Mouse (Mus musculus): ENCODE measurements around the gene Cby1. TPM values are rescaled to one million over a fixed set of nuclear protein-coding genes. Genes with fewer than 3 reads are reported as not detected.
A peak's percentile ranks its signal among the peaks of the same experiment; 100 is the strongest.

Cby1 gene
- polyA plus RNA-seq, 1 experiment from 2014 or later = 48.0 TPM

GRCm38 (mm10) chr15:79692334-79692733 is 33.3 kb downstream of the Cby1 start:
- H3K4me2 ChIP-seq (ENCODE audit: low read depth, low read length) = 0 out of 2 replicates have a peak overlapping the region, but pooled peaks have one; percentile 97

DNA sequence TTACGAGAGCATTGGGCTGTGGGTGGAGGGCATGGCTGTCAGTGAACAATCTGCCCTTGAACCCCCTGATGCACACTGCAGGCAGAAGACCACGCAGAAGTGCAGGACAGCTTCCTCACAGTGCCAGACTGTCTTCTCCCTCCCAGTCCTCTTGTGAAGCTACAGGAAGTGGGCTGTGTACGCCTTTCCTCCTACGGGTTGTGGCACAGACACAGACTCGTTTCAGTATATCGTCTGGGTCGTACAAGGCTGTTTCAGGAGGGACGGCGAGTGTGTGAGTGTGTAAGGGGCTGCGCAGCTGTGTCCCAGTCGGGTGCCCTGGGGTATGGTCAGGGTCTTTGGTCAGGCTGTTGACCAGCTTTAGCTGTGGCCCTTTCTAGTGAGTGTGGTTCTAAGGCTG is 34.7 kb downstream of the Cby1 start:
- no peak for ATAC-seq (ENCODE audit: insufficient read depth, low FRiP score)
- Histone ChIP-seq H3K4me1 (ENCODE audit: control insufficient read depth, insufficient read depth, low read length) (peaks cover 21% of the 10 kb centered on the region), H3K36me3 (ENCODE audit: control insufficient read depth, insufficient read depth, low read length) (no peaks in the 10 kb centered on the region), H3K4me2 (ENCODE audit: low read depth, low read length) (no peak overlapping the region), H3K9me3 (replicated peaks; ENCODE audit: control insufficient read depth, low read length) (no peaks in the 10 kb centered on the region), H3K27me3 (ENCODE audit: control insufficient read depth, insufficient read depth, low read length) (no peaks in the 10 kb centered on the region), H3K4me3 (replicated peaks; ENCODE audit: low read length) (0 out of 2 replicates have a peak overlapping the region, but pooled peaks have one; percentile 5), H3K9ac (ENCODE audit: low read length) (no peak overlapping the region), H3K27ac (ENCODE audit: low read length) (no peak overlapping the region)
- 71% methylated on average over 11 of the region's 11 CpGs for WGBS

More at GRCm38 (mm10) chr15:79692334-79692733, 33.3 kb downstream of the Cby1 start:
- Histone ChIP-seq H3K9me3 (replicated peaks; ENCODE audit: control insufficient read depth, low read length) (no peaks in the 10 kb centered on the region), H3K4me3 (replicated peaks; ENCODE audit: low read length) (no peak overlapping the region), H3K4me1 (ENCODE audit: control insufficient read depth, insufficient read depth, low read length) (peaks cover 15% of the 10 kb centered on the region), H3K36me3 (ENCODE audit: control insufficient read depth, insufficient read depth, low read length) (no peaks in the 10 kb centered on the region), H3K27ac (ENCODE audit: low read length) (no peak overlapping the region), H3K27me3 (ENCODE audit: control insufficient read depth, insufficient read depth, low read length) (no peaks in the 10 kb centered on the region), H3K9ac (ENCODE audit: low read length) (no peak overlapping the region)
- 73% methylated on average over 5 of the region's 5 CpGs for WGBS
- ATAC-seq (ENCODE audit: insufficient read depth, low FRiP score) = no peak

DNA sequence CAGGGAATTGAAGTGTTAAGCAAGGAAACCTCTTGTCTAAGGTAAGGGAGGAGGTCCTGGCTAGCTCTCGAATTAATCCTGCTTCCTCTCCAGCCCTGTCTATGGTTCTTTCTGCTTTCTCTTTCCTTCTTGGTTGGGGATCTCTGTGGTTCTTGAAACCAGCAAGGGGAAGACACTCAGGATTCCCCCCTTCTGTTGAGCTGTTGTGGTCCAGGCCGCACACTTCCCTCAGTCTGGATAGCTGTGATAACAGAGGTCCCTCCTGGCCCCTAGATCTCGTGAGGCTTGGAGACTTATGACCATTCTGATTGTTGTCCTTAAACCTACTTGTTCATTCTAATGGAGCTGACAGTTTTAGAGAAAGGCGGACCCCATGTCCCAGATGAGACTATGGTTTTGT is 35.5 kb downstream of the Cby1 start:
- Histone ChIP-seq H3K4me2 (ENCODE audit: low read depth, low read length) (no peak overlapping the region), H3K4me1 (ENCODE audit: control insufficient read depth, insufficient read depth, low read length) (peaks cover 21% of the 10 kb centered on the region), H3K9me3 (replicated peaks; ENCODE audit: control insufficient read depth, low read length) (no peaks in the 10 kb centered on the region), H3K9ac (ENCODE audit: low read length) (no peak overlapping the region), H3K36me3 (ENCODE audit: control insufficient read depth, insufficient read depth, low read length) (no peaks in the 10 kb centered on the region), H3K27me3 (ENCODE audit: control insufficient read depth, insufficient read depth, low read length) (no peaks in the 10 kb centered on the region), H3K27ac (ENCODE audit: low read length) (no peak overlapping the region), H3K4me3 (replicated peaks; ENCODE audit: low read length) (no peak overlapping the region)
- ATAC-seq (ENCODE audit: insufficient read depth, low FRiP score) = no peak
- 86% methylated on average over 4 of the region's 4 CpGs for WGBS

DNA sequence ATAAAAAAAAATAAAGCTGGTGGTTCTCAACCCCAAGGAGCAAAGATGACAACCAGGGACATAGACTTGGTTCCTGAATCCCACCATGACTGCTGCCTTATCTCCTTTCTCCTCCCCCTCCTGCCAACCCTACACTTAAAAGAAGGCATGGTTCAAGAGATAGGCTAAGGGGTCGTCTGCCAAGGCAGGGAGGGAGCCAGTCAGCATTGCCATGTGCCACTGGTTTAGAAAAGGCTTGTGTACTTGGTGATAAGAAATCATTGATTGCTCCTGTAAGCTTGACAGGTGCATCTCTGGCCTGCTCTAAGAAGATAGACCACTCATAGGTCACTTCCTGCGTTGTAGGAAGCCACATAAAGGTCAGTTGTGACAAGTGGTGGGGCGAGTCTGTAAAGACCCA is 36.5 kb downstream of the Cby1 start:
- WGBS = 33% methylated on average over 3 of the region's 3 CpGs
- no peak overlapping the region for H3K4me3 ChIP-seq (replicated peaks; ENCODE audit: low read length)

DNA sequence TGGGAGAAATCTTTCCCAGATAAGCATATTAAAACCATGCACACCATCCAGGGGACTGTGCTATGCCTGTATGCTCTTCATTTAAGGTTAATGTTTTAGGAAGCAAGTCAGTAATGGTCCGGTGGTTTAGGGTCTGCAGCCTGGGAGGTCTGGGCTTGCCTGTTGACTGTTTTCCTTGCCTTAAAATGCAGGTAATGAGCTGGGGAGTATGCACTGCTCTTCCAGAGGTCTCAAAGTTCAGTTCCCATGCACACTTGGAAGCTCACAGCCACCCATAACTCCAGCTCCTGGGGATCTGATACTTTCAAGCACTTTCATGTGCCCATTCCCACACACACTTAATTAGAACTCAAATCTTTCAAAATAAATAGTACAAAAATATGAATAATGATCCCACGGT is 37.5 kb downstream of the Cby1 start:
- Histone ChIP-seq H3K9me3 (replicated peaks; ENCODE audit: control insufficient read depth, low read length) (no peaks in the 10 kb centered on the region), H3K27ac (ENCODE audit: low read length) (no peak overlapping the region), H3K4me3 (replicated peaks; ENCODE audit: low read length) (no peak overlapping the region), H3K36me3 (ENCODE audit: control insufficient read depth, insufficient read depth, low read length) (no peaks in the 10 kb centered on the region), H3K4me1 (ENCODE audit: control insufficient read depth, insufficient read depth, low read length) (peaks cover 20% of the 10 kb centered on the region), H3K4me2 (ENCODE audit: low read depth, low read length) (no peak overlapping the region), H3K9ac (ENCODE audit: low read length) (no peak overlapping the region), H3K27me3 (ENCODE audit: control insufficient read depth, insufficient read depth, low read length) (no peaks in the 10 kb centered on the region)
- 94% methylated on average over 2 of the region's 2 CpGs for WGBS
- ATAC-seq (ENCODE audit: insufficient read depth, low FRiP score) = no peak

More for the DNA sequence above, 36.5 kb downstream of the Cby1 start:
- Histone ChIP-seq H3K27ac (ENCODE audit: low read length) (no peak overlapping the region), H3K9ac (ENCODE audit: low read length) (no peak overlapping the region), H3K9me3 (replicated peaks; ENCODE audit: control insufficient read depth, low read length) (no peaks in the 10 kb centered on the region), H3K36me3 (ENCODE audit: control insufficient read depth, insufficient read depth, low read length) (no peaks in the 10 kb centered on the region), H3K4me1 (ENCODE audit: control insufficient read depth, insufficient read depth, low read length) (peaks cover 21% of the 10 kb centered on the region), H3K27me3 (ENCODE audit: control insufficient read depth, insufficient read depth, low read length) (no peaks in the 10 kb centered on the region), H3K4me2 (ENCODE audit: low read depth, low read length) (no peak overlapping the region)
- ATAC-seq (ENCODE audit: insufficient read depth, low FRiP score) = no peak

GRCm38 (mm10) chr15:79697011-79697410 is 38.0 kb downstream of the Cby1 start:
- no peak overlapping the region for H3K27ac ChIP-seq (ENCODE audit: low read length)
- no peak for ATAC-seq (ENCODE audit: insufficient read depth, low FRiP score)
- no peaks in the 10 kb centered on the region for H3K36me3 ChIP-seq (ENCODE audit: control insufficient read depth, insufficient read depth, low read length)
- H3K9me3 ChIP-seq (replicated peaks; ENCODE audit: control insufficient read depth, low read length) = no peaks in the 10 kb centered on the region
- peaks cover 15% of the 10 kb centered on the region for H3K4me1 ChIP-seq (ENCODE audit: control insufficient read depth, insufficient read depth, low read length)
- H3K27me3 ChIP-seq (ENCODE audit: control insufficient read depth, insufficient read depth, low read length) = no peaks in the 10 kb centered on the region
- H3K4me2 ChIP-seq (ENCODE audit: low read depth, low read length) = no peak overlapping the region
- H3K4me3 ChIP-seq (replicated peaks; ENCODE audit: low read length) = no peak overlapping the region
- no peak overlapping the region for H3K9ac ChIP-seq (ENCODE audit: low read length)
- WGBS = 88% methylated on average over 6 of the region's 6 CpGs

- H3K27ac ChIP-seq (ENCODE audit: low read length) = no peak overlapping the region
- no peaks in the 10 kb centered on the region for H3K9me3 ChIP-seq (replicated peaks; ENCODE audit: control insufficient read depth, low read length)
- H3K9ac ChIP-seq (ENCODE audit: low read length) = no peak overlapping the region
- H3K27me3 ChIP-seq (ENCODE audit: control insufficient read depth, insufficient read depth, low read length) = no peaks in the 10 kb centered on the region
- ATAC-seq (ENCODE audit: insufficient read depth, low FRiP score) = no peak
- no peak overlapping the region for H3K4me2 ChIP-seq (ENCODE audit: low read depth, low read length)
- H3K36me3 ChIP-seq (ENCODE audit: control insufficient read depth, insufficient read depth, low read length) = no peaks in the 10 kb centered on the region
- WGBS = 65% methylated on average over 9 of the region's 9 CpGs
- H3K4me3 ChIP-seq (replicated peaks; ENCODE audit: low read length) = no peak overlapping the region
- peaks cover 9% of the 10 kb centered on the region for H3K4me1 ChIP-seq (ENCODE audit: control insufficient read depth, insufficient read depth, low read length)
Measured at GRCm38 (mm10) chr15:79697558-79698187, 38.7 kb downstream of the Cby1 start.

- no peak overlapping the region for H3K4me3 ChIP-seq (replicated peaks; ENCODE audit: low read length)
- no peak for ATAC-seq (ENCODE audit: insufficient read depth, low FRiP score)
- 85% methylated on average over 17 of the region's 17 CpGs for WGBS
- H3K9ac ChIP-seq (ENCODE audit: low read length) = no peak overlapping the region
- H3K27ac ChIP-seq (ENCODE audit: low read length) = no peak overlapping the region
- peaks cover 7% of the 10 kb centered on the region; the same call in 1 of the 2 replicates for H3K36me3 ChIP-seq (ENCODE audit: control insufficient read depth, insufficient read depth, low read length)
- H3K4me1 ChIP-seq (ENCODE audit: control insufficient read depth, insufficient read depth, low read length) = no peaks in the 10 kb centered on the region
- no peak overlapping the region for H3K4me2 ChIP-seq (ENCODE audit: low read depth, low read length)
- H3K27me3 ChIP-seq (ENCODE audit: control insufficient read depth, insufficient read depth, low read length) = no peaks in the 10 kb centered on the region
- no peaks in the 10 kb centered on the region for H3K9me3 ChIP-seq (replicated peaks; ENCODE audit: control insufficient read depth, low read length)
Measured at GRCm38 (mm10) chr15:79706603-79707214, 47.7 kb downstream of the Cby1 start.

DNA sequence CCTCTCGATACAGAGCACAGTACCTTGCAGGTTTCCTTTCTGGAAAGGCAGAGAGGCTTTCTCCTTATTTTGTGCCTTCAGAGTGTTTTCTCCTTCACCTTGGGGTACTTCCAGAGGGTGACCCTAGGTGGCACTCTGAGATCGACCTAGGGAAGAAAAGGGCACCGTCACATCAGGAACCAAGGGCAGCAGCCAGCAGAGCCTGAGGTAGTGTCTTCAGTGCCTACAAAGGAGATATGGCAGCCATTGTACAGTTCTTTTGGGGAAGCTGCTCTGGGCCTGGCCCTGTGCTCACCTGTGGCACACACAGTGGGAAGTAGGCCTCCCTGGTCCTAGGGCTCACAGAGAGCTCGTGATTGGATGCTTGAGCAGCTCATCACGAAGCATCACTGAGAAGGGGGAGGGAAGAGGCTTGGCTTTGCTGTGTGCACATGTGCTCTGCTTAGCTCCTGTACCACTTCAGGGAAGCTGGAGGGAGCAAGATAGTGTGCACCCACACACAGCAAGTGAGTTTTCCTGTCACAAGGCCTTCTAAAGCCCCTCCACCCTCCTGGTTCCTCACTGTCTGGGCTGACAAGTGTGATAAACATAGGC is 49.3 kb downstream of the Cby1 start:
- H3K9me3 ChIP-seq (replicated peaks; ENCODE audit: control insufficient read depth, low read length) = no peaks in the 10 kb centered on the region
- WGBS = 90% methylated on average over 5 of the region's 5 CpGs
- peaks cover 7% of the 10 kb centered on the region; the same call in 1 of the 2 replicates for H3K36me3 ChIP-seq (ENCODE audit: control insufficient read depth, insufficient read depth, low read length)
- no peak overlapping the region for H3K27ac ChIP-seq (ENCODE audit: low read length)
- no peaks in the 10 kb centered on the region for H3K4me1 ChIP-seq (ENCODE audit: control insufficient read depth, insufficient read depth, low read length)
- no peak overlapping the region for H3K4me3 ChIP-seq (replicated peaks; ENCODE audit: low read length)
- H3K4me2 ChIP-seq (ENCODE audit: low read depth, low read length) = no peak overlapping the region
- no peak for ATAC-seq (ENCODE audit: insufficient read depth, low FRiP score)
- no peak overlapping the region for H3K9ac ChIP-seq (ENCODE audit: low read length)
- no peaks in the 10 kb centered on the region for H3K27me3 ChIP-seq (ENCODE audit: control insufficient read depth, insufficient read depth, low read length)
